Mouse (Mus musculus) MEL (cell line): Measurements from ENCODE around the gene A2ml1. TPM values are rescaled to one million over a fixed set of nuclear protein-coding genes. Genes with fewer than 3 reads are reported as not detected.

ENCODE experiments used
- DNase-seq: peaks from one replicate; pipeline ENCODE4 v3.0.0; 2011; ENCODE audit warnings: low read depth, low spot score
- H3K27ac ChIP-seq: 2 replicates; pipeline ENCODE4 v1.5.1; 2012; ENCODE audit warnings: low read depth, mild to moderate bottlenecking, control low read depth, low read length, moderate library complexity; ENCODE audit not compliant: control insufficient read depth
- H3K27me3 ChIP-seq, 2 experiments: fragments of 150-350 bp in 1 of 2; sonication (generic) in 1 of 2; 2 replicates each; pipeline ENCODE4 v1.6.1; 2012; ENCODE audit warnings: low read length in 2 of 2, mild to moderate bottlenecking in 2 of 2, improper control_type of control experiment in 1 of 2, moderate library complexity in 1 of 2; ENCODE audit not compliant: insufficient read depth in 2 of 2, control insufficient read depth in 1 of 2
- H3K36me3 ChIP-seq, 2 experiments: 2 replicates each; pipeline ENCODE4 v1.6.1; 2012 to 2014; ENCODE audit warnings: low read length in 2 of 2, improper control_type of control experiment in 1 of 2, inconsistent platforms in 1 of 2, mild to moderate bottlenecking in 1 of 2; ENCODE audit not compliant: insufficient read depth in 2 of 2, control insufficient read depth in 1 of 2
- H3K4me1 ChIP-seq, 2 experiments: fragments of 150-350 bp in 1 of 2; sonication (generic) in 1 of 2; 2 replicates each; pipeline ENCODE4 v1.6.1; 2012; ENCODE audit warnings: low read length in 2 of 2, improper control_type of control experiment in 1 of 2, mild to moderate bottlenecking in 1 of 2; ENCODE audit not compliant: insufficient read depth in 2 of 2, control insufficient read depth in 1 of 2
- H3K4me3 ChIP-seq, 2 experiments: fragments of 150-350 bp in 1 of 2; sonication (generic) in 1 of 2; 2 replicates each; pipeline ENCODE4 v1.5.1; 2012; ENCODE audit warnings: low read depth in 2 of 2, low read length in 2 of 2, mild to moderate bottlenecking in 2 of 2, moderate library complexity in 2 of 2, control low read depth in 1 of 2, improper control_type of control experiment in 1 of 2; ENCODE audit not compliant: control insufficient read depth in 1 of 2, insufficient read depth in 1 of 2
- H3K79me2 ChIP-seq: 2 replicates; pipeline ENCODE4 v1.6.1; 2012; ENCODE audit warnings: mild to moderate bottlenecking, low read length, moderate library complexity; ENCODE audit not compliant: control insufficient read depth, poor library complexity, insufficient read depth
- H3K9ac ChIP-seq: 2 replicates; pipeline ENCODE4 v1.6.1; 2012; ENCODE audit warnings: low read depth, mild to moderate bottlenecking, control low read depth, low read length, moderate library complexity; ENCODE audit not compliant: control insufficient read depth, poor library complexity, severe bottlenecking
- H3K9me3 ChIP-seq: fragments of 150-350 bp; sonication (generic); replicated peaks from 2 replicates; pipeline ENCODE4 v1.6.1; 2012; ENCODE audit warnings: mild to moderate bottlenecking, low read length, improper control_type of control experiment, moderate library complexity; ENCODE audit not compliant: insufficient read depth
- BHLHE40 ChIP-seq: IDR thresholded peaks from 2 replicates; pipeline ENCODE4 v1.6.1; 2012; ENCODE audit warnings: low read depth, mild to moderate bottlenecking, inconsistent platforms, low read length, improper control_type of control experiment, borderline replicate concordance
- CHD1 ChIP-seq: IDR thresholded peaks from 2 replicates; pipeline ENCODE4 v1.6.1; 2012; ENCODE audit warnings: low read depth, mild to moderate bottlenecking, inconsistent platforms, low read length, improper control_type of control experiment
- CTCF ChIP-seq, 3 experiments: IDR thresholded peaks in 2 of 3; conservative IDR thresholded peaks in 1 of 3; 2 replicates each; pipeline ENCODE4 v1.5.1; 2011 to 2012; ENCODE audit warnings: low read length in 3 of 3, low read depth in 2 of 3, mild to moderate bottlenecking in 2 of 3, improper control_type of control experiment in 1 of 3, inconsistent platforms in 1 of 3, mixed read lengths in 1 of 3, moderate library complexity in 1 of 3; ENCODE audit not compliant: control insufficient read depth in 1 of 3, insufficient read depth in 1 of 3, poor library complexity in 1 of 3, severe bottlenecking in 1 of 3
- E2F4 ChIP-seq: IDR thresholded peaks from 2 replicates; pipeline ENCODE4 v1.6.1; 2011; ENCODE audit warnings: low read depth, low read length, improper control_type of control experiment, borderline replicate concordance
- EP300 ChIP-seq, 2 experiments: IDR thresholded peaks; 2 replicates each; pipeline ENCODE4 v1.6.1; 2011; ENCODE audit warnings: improper control_type of control experiment in 2 of 2, low read length in 2 of 2, low read depth in 1 of 2, mild to moderate bottlenecking in 1 of 2
- ETS1 ChIP-seq: IDR thresholded peaks from 2 replicates; pipeline ENCODE4 v1.6.1; 2012; ENCODE audit warnings: low read depth, mild to moderate bottlenecking, inconsistent platforms, low read length, improper control_type of control experiment, moderate library complexity
- GABPA ChIP-seq: IDR thresholded peaks from 2 replicates; pipeline ENCODE4 v1.6.1; 2012; ENCODE audit warnings: low read depth, mild to moderate bottlenecking, inconsistent platforms, low read length, improper control_type of control experiment, moderate library complexity
- GATA1 ChIP-seq: IDR thresholded peaks from 2 replicates; pipeline ENCODE4 v1.6.1; 2011; ENCODE audit warnings: low read depth, low read length, improper control_type of control experiment
- KAT2A ChIP-seq: conservative IDR thresholded peaks from 2 replicates; pipeline ENCODE4 v1.6.1; 2012; ENCODE audit warnings: low read depth, low read length, improper control_type of control experiment, inconsistent platforms
- MXI1 ChIP-seq: IDR thresholded peaks from 2 replicates; pipeline ENCODE4 v1.6.1; 2011; ENCODE audit warnings: mild to moderate bottlenecking, low read depth, low read length, improper control_type of control experiment
- MYC ChIP-seq: IDR thresholded peaks from 2 replicates; pipeline ENCODE4 v1.6.1; 2011; ENCODE audit warnings: low read depth, mild to moderate bottlenecking, low read length, improper control_type of control experiment, moderate library complexity
- NRF1 ChIP-seq: IDR thresholded peaks from 2 replicates; pipeline ENCODE4 v1.6.1; 2014; ENCODE audit warnings: low read depth, mild to moderate bottlenecking, inconsistent platforms, low read length, improper control_type of control experiment, moderate library complexity; ENCODE audit not compliant: poor library complexity, insufficient read depth, severe bottlenecking
- POLR2AphosphoS5 ChIP-seq: IDR thresholded peaks from 2 replicates; pipeline ENCODE4 v1.6.1; 2012; ENCODE audit warnings: low read depth, borderline replicate concordance, mild to moderate bottlenecking, inconsistent platforms, low read length, moderate library complexity, mixed read lengths
- RAD21 ChIP-seq: IDR thresholded peaks from 2 replicates; pipeline ENCODE4 v1.6.1; 2011; ENCODE audit warnings: mild to moderate bottlenecking, low read depth, low read length, improper control_type of control experiment
- RCOR1 ChIP-seq: IDR thresholded peaks from 2 replicates; pipeline ENCODE4 v1.6.1; 2012; ENCODE audit warnings: low read depth, mild to moderate bottlenecking, inconsistent platforms, low read length, improper control_type of control experiment
- TAL1 ChIP-seq: IDR thresholded peaks from 2 replicates; pipeline ENCODE4 v1.6.1; 2012; ENCODE audit warnings: mild to moderate bottlenecking, inconsistent platforms, low read length, moderate library complexity, mixed read lengths
- TBP ChIP-seq: IDR thresholded peaks from 2 replicates; pipeline ENCODE4 v1.8.0; 2011; ENCODE audit warnings: low read depth, low read length, improper control_type of control experiment
- TCF12 ChIP-seq: IDR thresholded peaks from 2 replicates; pipeline ENCODE4 v1.6.1; 2014; ENCODE audit warnings: low read depth, mild to moderate bottlenecking, inconsistent platforms, low read length, improper control_type of control experiment, moderate library complexity
- UBTF ChIP-seq: IDR thresholded peaks from 2 replicates; pipeline ENCODE4 v1.6.1; 2012; ENCODE audit warnings: low read depth, mild to moderate bottlenecking, inconsistent platforms, low read length, improper control_type of control experiment, moderate library complexity, borderline replicate concordance; ENCODE audit not compliant: insufficient read depth
- USF2 ChIP-seq, 2 experiments: IDR thresholded peaks; 2 replicates each; pipeline ENCODE4 v1.6.1; 2011 to 2012; ENCODE audit warnings: improper control_type of control experiment in 2 of 2, low read length in 2 of 2, borderline replicate concordance in 1 of 2, inconsistent platforms in 1 of 2, low read depth in 1 of 2, mild to moderate bottlenecking in 1 of 2; ENCODE audit not compliant: insufficient read depth in 1 of 2
- ZC3H11A ChIP-seq: IDR thresholded peaks from 2 replicates; pipeline ENCODE4 v1.6.1; 2012; ENCODE audit warnings: low read depth, mild to moderate bottlenecking, inconsistent platforms, low read length, improper control_type of control experiment
- polyA plus RNA-seq, 2 experiments: library from polyadenylated mRNA; stranded (reverse) in 1 of 2; unstranded in 1 of 2; fragments of >175 nt in 1 of 2; fragments of >200 nt in 1 of 2; gene quantifications; 2 replicates each; pipeline versions ENCODE4 v1.2.1 to v1.2.4; 2012; ENCODE audit warnings: low replicate concordance in 2 of 2, low read depth in 1 of 2; ENCODE audit not compliant: insufficient read length in 2 of 2, insufficient read depth in 1 of 2, missing spikeins in 1 of 2
- total RNA-seq: library from RNA; depleted of rRNA; stranded (reverse); fragments of 300-350 nt; gene quantifications from 2 replicates; pipeline ENCODE4 v1.2.3, GENCODE M21; 2012

A2ml1 gene
- total and polyA plus RNA-seq, 3 experiments = 0.08 to 0.25 TPM; not detected in 1

GRCm38 (mm10) chr6:128594651-128595050 lies 13.2 kb upstream of the A2ml1 start:
- Histone ChIP-seq H3K4me1 (no peaks in the 10 kb centered on the region), H3K27ac (no peak overlapping the region), H3K79me2 (no peaks in the 10 kb centered on the region), H3K36me3 (no peaks in the 10 kb centered on the region), H3K9ac (no peak overlapping the region), H3K9me3 (no peaks in the 10 kb centered on the region), H3K4me3 (no peak overlapping the region), H3K27me3 (no peaks in the 10 kb centered on the region)
- no peak for TF ChIP-seq E2F4
- DNase-seq = no peak

GRCm38 (mm10) chr6:128589426-128589825 lies 8.0 kb upstream of the A2ml1 start:
- no peak overlapping the region for H3K27ac ChIP-seq
- H3K4me3 ChIP-seq = no peak overlapping the region
- TF ChIP-seq CHD1 = no peak
- TF ChIP-seq MXI1 = no peak
- TF ChIP-seq POLR2AphosphoS5 = no peak
- no peak for TF ChIP-seq RAD21
- TF ChIP-seq RCOR1 = no peak
- no peak for TF ChIP-seq KAT2A
- no peak for TF ChIP-seq ETS1
- no peak for TF ChIP-seq BHLHE40
- no peak for TF ChIP-seq CTCF (IDR thresholded peaks at IDR 0.05 in 2 of 3, conservative IDR thresholded peaks at IDR 0.05 in 1 of 3; ENCODE audit: control insufficient read depth in 1 of 3, insufficient read depth in 1 of 3, low read depth in 2 of 3, low read length in 3 of 3, poor library complexity in 1 of 3, severe bottlenecking in 1 of 3)
- no peak for TF ChIP-seq TCF12
- no peak for TF ChIP-seq TBP
- TF ChIP-seq UBTF = no peak
- no peak for TF ChIP-seq USF2 (IDR thresholded peaks at IDR 0.05; ENCODE audit: borderline replicate concordance in 1 of 2, insufficient read depth in 1 of 2, low read depth in 1 of 2, low read length in 2 of 2)
- TF ChIP-seq ZC3H11A = no peak
- TF ChIP-seq MYC = no peak
- no peak for TF ChIP-seq GATA1
- no peak for TF ChIP-seq NRF1
- TF ChIP-seq TAL1 = no peak
- TF ChIP-seq EP300 (IDR thresholded peaks at IDR 0.05; ENCODE audit: low read depth in 1 of 2, low read length in 2 of 2) = no peak
- TF ChIP-seq GABPA = no peak
- no peak overlapping the region for H3K9ac ChIP-seq
- H3K27me3 ChIP-seq = no peaks in the 10 kb centered on the region
- H3K36me3 ChIP-seq = peaks cover 0 to 7% of the 10 kb centered on the region in 2 experiments; a peak in 2 of 4 replicates
- no peaks in the 10 kb centered on the region for H3K79me2 ChIP-seq
- DNase-seq = no peak
- H3K9me3 ChIP-seq = no peaks in the 10 kb centered on the region
- H3K4me1 ChIP-seq = peaks cover 0 to 6% of the 10 kb centered on the region in 2 experiments; a peak in 1 of 4 replicates
